Mouse (Mus musculus) erythroblast, adult 5-6 weeks (primary cell): ENCODE measurements around the gene Pim2. TPM values are rescaled to one million over a fixed set of nuclear protein-coding genes. Genes with fewer than 3 reads are reported as not detected.
A peak's percentile ranks its signal among the peaks of the same experiment; 100 is the strongest.
"Not testable (repeated sequence)": the region's sequence is repeated elsewhere in the genome, so short reads cannot be mapped to it uniquely, and the experiment has no call there.

ENCODE experiments used
- ATAC-seq: replicated peaks from 2 replicates; pipeline ENCODE4 v1.8.0; 2016; ENCODE audit warnings: moderate number of reproducible peaks, mild to moderate bottlenecking, moderate TSS enrichment, inconsistent platforms; ENCODE audit not compliant: poor library complexity, low FRiP score, severe bottlenecking
- total RNA-seq, 2 experiments: library from RNA; stranded (forward) in 1 of 2; stranded (reverse) in 1 of 2; fragments of 150-400 nt in 1 of 2; fragments of 200-764, 138-1000 nt in 1 of 2; gene quantifications; 2 replicates each; pipeline versions ENCODE4 v1.2.3 to v1.2.4; 2015 to 2017; ENCODE audit warnings: low replicate concordance in 2 of 2

The Pim2 gene
- total RNA-seq, 2 experiments from 2014 or later = 31.3 to 41.9 TPM

DNA sequence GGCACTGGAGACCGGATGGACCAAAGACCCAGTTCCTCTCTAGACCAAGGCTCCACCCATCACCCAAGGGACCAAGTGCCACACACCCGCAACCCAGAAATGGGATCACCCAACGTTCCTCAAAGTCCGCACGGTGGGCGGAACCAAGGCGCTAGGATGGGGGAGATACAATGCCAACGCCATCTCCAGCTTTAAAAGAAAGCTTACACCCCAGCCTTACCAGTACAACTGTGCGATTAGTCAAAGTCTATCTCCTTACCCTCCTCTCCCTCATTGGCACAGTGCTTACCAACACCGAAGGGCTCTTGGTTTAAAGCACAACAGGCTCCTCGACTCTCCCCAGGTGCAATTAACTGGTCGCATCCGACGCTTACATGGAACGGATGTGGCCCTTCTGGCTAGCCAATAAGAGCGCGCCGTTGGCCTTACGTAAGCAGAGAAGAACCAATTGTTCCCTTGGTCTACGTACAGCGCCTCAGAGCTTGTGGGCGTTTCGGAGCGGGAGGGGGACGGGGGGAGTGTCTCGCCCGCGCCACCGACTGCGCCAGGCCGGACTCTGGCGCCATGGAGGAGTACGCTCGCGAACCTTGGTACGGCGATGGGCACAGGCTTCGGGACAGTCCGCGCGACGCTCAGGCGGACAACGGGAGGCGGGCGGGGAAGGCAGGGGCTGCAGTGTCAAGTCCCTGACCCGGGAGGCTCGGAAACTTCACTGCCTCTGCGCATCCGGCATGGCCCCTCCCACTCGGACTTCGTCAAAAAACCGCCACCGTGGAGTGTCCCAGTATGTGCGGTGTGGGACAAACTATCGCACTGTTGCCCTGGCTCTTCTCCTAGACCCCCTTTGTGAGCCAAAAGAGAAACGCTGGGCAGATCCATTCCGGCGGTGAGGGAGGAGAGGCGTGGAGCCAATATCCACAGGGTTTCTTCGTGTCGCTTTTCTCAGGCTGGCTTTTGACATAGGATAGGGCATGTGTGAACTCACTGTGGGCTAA lies 21.1 kb downstream of the Pim2 start, which contains the start of the genes Pqbp1 and Timm17b:
Gene Pqbp1 (minus strand): TSS at position 390 of the 995 bp plus-strand sequence.
Gene Timm17b (plus strand): TSS at position 478 of the 995 bp plus-strand sequence.
- ATAC-seq = peak; percentile 96

DNA sequence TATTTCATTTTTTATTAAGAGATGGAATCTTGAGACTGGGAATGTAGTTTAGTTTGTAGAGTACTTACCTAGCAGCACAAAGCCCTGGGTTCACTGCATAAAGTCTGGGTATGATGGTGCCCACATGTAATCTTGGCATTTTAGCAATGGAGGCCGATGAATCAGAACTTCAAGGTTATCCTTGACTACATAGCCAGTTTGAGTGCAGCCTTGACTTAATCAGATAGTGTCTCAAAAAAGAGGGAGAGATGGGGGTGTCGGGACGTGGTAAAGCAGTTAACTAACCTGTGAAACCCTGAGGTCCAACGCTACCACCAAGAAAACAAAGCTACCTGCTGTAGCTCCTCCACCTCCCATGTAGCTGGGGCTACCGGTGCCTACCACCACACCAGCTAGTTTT lies 26.4 kb downstream of the Pim2 start:
- no peak for ATAC-seq

DNA sequence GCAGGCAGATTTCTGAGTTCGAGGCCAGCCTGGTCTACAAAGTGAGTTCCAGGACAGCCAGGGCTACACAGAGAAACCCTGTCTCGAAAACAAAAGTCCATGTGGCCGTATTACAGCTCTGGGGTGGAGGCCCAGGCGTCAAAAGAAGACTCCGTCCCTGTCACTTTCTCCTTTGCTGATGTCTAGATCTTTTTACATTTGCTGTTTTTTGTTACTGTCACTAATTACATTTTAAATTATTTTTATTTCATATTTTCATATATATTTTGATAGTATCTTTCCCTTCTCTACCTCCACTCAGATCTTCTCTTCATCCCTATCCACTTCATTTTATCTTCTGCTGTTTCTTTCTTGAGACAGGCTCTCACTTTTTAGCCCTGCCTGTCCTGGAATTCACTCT lies 29.7 kb downstream of the Pim2 start, which contains the start of gene Gm10491:
Gene Gm10491 (minus strand): TSS at position 101 of the 400 bp plus-strand sequence.
- no peak for ATAC-seq

GRCm38 (mm10) chrX:7909242-7909641 lies 31.2 kb downstream of the Pim2 start, which contains the start of gene Gm10490:
Gene Gm10490, plus strand, starts transcription at chrX:7909542.
- ATAC-seq = not testable (repeated sequence)

GRCm38 (mm10) chrX:7910473-7910872 lies 32.4 kb downstream of the Pim2 start:
- no peak for ATAC-seq

GRCm38 (mm10) chrX:7915669-7916068 lies 37.6 kb downstream of the Pim2 start:
- peak; percentile 87 for ATAC-seq

DNA sequence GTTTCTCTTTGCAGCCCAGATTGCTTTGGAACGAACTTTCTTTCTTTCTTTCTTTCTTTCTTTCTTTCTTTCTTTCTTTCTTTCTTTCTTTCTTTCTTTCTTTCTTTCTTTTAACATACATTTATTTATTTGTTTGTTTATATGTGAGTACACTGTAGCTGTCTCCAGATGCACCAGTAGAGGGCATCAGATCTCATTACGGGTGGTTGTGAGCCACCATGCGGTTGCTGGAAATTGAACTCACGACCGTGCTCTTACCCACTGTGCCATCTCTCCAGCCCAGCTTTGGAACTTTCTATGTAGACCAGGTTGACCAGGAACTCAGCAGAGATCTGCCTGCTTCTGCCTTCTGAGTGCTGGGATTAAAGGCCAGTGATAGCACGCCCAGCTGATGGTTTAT lies 39.9 kb downstream of the Pim2 start:
- ATAC-seq = not testable (repeated sequence)

DNA sequence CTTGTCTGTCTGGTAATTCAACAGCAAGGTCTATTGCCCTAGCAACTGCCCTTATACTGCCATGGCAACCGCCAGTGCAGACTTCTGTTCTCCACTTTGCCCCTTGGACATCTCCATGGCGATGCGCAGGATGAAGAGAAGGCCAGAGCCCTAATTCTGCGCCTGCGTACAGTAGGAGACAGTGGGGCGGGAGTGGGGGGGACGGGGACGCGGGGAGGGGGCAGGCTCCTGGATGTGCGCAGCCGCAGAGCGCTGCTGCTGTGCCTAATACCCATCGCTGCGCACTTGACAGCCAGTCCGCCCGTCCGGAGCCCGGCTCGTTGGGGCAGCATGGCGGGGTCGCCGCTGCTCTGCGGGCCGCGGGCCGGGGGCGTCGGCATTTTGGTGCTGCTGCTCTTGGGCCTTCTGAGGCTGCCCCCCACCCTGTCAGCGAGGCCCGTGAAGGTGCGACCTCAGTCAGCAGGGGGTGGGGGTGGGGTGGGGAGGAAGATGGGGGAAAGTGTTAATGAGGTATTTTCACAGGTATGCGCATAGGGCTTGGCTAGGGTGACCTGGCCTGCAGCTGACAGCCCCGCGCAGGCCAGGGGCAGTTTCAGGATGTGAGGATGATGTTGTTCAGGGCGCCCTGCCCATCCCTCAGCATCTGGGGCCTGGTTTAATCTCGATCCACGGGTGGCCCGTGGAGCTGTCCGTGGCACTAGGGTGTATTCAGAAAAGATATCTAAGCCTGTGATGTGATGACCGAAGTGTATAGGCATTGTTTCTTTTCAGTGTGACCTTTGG lies 41.7 kb downstream of the Pim2 start, which contains the start of gene Pcsk1n:
Gene Pcsk1n (plus strand): TSS at position 222 of the 783 bp plus-strand sequence.
- no peak for ATAC-seq

DNA sequence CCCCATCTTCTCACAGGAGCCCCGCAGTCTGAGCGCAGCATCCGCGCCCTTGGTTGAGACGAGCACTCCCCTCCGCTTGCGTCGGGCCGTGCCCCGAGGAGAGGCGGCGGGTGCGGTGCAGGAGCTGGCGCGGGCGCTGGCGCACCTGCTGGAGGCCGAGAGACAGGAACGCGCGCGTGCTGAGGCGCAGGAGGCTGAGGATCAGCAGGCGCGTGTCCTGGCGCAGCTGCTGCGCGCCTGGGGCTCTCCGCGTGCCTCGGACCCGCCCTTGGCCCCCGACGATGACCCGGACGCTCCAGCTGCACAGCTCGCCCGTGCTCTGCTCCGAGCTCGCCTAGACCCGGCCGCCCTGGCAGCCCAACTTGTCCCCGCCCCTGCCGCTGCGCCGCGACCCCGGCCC lies 44.0 kb downstream of the Pim2 start:
- no peak for ATAC-seq

DNA sequence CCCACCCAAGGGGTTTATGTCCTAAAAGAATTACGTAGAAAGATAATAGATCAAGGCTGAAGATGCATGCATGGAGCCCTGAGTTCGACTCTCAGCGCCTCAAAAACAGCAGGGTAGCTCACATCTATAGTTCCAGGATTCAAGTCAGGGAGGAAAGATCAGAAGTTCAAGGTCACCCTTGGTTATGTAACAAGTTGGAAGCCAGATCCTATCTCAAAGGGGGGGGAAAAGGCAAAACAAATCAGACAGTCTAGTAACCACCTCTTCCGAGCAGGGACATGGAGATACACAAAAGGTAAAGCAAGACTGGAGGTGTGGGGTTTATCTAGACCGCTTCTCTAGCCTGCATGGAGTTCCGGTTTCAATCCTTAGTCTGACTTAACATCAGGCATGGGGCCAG lies 48.2 kb downstream of the Pim2 start:
- no peak for ATAC-seq

DNA sequence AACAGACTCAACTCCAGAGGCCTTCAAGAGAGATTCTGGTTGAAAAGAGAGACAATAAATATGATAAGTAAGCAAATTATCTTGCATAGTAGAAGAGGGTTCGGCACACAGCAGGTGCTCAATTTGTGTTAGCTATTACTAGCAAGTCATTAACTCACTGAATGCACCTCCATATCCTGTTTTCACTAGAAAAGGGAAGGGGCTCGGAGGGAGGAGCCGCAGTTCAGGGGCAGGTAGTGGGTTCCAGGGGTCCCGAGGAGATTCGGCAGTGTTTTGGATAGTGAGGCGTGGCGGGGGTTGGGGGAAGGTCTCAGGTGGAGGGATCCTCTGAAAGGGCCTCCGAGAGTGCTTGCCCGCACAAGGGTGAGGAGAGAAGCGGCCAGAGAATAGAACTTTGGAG lies 49.1 kb downstream of the Pim2 start:
- no peak for ATAC-seq

DNA sequence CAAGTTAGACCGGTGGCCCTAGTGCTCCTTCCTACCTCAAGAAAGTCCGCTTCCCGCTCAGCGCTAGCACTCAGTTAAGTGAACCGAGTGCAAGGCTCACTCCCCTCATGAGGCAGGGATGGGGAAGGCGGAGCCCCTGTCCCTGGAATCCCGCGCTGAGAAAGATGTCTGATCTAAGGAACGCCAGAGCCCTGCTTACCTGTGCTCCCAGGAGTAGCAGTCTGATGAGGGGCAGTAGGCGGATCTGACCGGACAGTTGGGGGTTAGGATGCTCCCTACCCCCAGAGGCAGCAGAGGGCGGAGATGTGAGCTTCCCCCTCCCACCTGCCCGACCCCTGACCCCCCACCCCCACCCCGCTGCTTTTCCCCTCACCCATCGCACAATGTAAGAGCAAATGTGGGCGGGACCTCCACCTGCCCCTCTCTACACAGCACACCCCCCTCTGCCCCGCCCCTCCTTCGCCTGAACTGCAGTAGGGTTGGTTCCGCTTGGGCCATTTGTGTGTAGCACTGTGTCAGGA lies 50.3 kb downstream of the Pim2 start, which contains the start of gene Eras:
Gene Eras (minus strand): TSS at position 338 of the 521 bp plus-strand sequence.
- no peak for ATAC-seq

Other genes starting within 250 kb of the Pim2 start
- 15.6 TPM in 1 of 2 replicates, not detected in the other for gene Syp, start 239.8 kb upstream of the Pim2 start, total RNA-seq (2015; ENCODE audit: low replicate concordance)
- gene Syp, start 239.8 kb upstream of the Pim2 start, total RNA-seq (2017; ENCODE audit: low replicate concordance) = 0.28 and 0.51 TPM in 2 replicates
- 2.5 and 5.0 TPM in 2 replicates for gene Prickle3, start 221.0 kb upstream of the Pim2 start, total RNA-seq (2015; ENCODE audit: low replicate concordance)
- gene Prickle3, start 221.0 kb upstream of the Pim2 start, total RNA-seq (2017; ENCODE audit: low replicate concordance) = 1.0 and 2.1 TPM in 2 replicates
- 137 and 180 TPM in 2 replicates for gene Plp2, start 206.9 kb upstream of the Pim2 start, total RNA-seq (2015; ENCODE audit: low replicate concordance)
- gene Plp2, start 206.9 kb upstream of the Pim2 start, total RNA-seq (2017; ENCODE audit: low replicate concordance) = 26.9 and 37.0 TPM in 2 replicates
- not detected in 2 replicates for gene Magix, start 197.0 kb upstream of the Pim2 start, total RNA-seq (2015; ENCODE audit: low replicate concordance)
- gene Magix, start 197.0 kb upstream of the Pim2 start, total RNA-seq (2017; ENCODE audit: low replicate concordance) = 0.09 TPM in 1 of 2 replicates, not detected in the other
- gene Gpkow, start 181.1 kb upstream of the Pim2 start, total RNA-seq (2015; ENCODE audit: low replicate concordance) = 7.9 and 13.4 TPM in 2 replicates
- gene Gpkow, start 181.1 kb upstream of the Pim2 start, total RNA-seq (2017; ENCODE audit: low replicate concordance) = 9.0 and 11.3 TPM in 2 replicates
- 139 and 161 TPM in 2 replicates for gene Wdr45, start 163.9 kb upstream of the Pim2 start, total RNA-seq (2015; ENCODE audit: low replicate concordance)
- 102 and 111 TPM in 2 replicates for gene Wdr45, start 163.9 kb upstream of the Pim2 start, total RNA-seq (2017; ENCODE audit: low replicate concordance)
- gene Gm45208, start 156.0 kb upstream of the Pim2 start, total RNA-seq (2015; ENCODE audit: low replicate concordance) = not detected in 2 replicates
- gene Gm45208, start 156.0 kb upstream of the Pim2 start, total RNA-seq (2017; ENCODE audit: low replicate concordance) = not detected in 2 replicates
- 4.8 and 10.0 TPM in 2 replicates for gene Praf2, start 149.8 kb upstream of the Pim2 start, total RNA-seq (2015; ENCODE audit: low replicate concordance)
- gene Praf2, start 149.8 kb upstream of the Pim2 start, total RNA-seq (2017; ENCODE audit: low replicate concordance) = 1.5 and 2.8 TPM in 2 replicates
- gene Ccdc120, start 127.4 kb upstream of the Pim2 start, total RNA-seq (2015; ENCODE audit: low replicate concordance) = not detected in 2 replicates
- 1.8 TPM in 1 of 2 replicates, not detected in the other for gene Ccdc120, start 127.4 kb upstream of the Pim2 start, total RNA-seq (2017; ENCODE audit: low replicate concordance)
- gene Tfe3, start 115.7 kb upstream of the Pim2 start, total RNA-seq (2015; ENCODE audit: low replicate concordance) = 16.1 and 20.2 TPM in 2 replicates
- gene Tfe3, start 115.7 kb upstream of the Pim2 start, total RNA-seq (2017; ENCODE audit: low replicate concordance) = 7.1 and 18.2 TPM in 2 replicates
- gene Gripap1, start 88.5 kb upstream of the Pim2 start, total RNA-seq (2015; ENCODE audit: low replicate concordance) = 146 and 177 TPM in 2 replicates
- gene Gripap1, start 88.5 kb upstream of the Pim2 start, total RNA-seq (2017; ENCODE audit: low replicate concordance) = 200 and 207 TPM in 2 replicates
- 4.8 and 5.4 TPM in 2 replicates for gene Kcnd1, start 56.0 kb upstream of the Pim2 start, total RNA-seq (2015; ENCODE audit: low replicate concordance)
- gene Kcnd1, start 56.0 kb upstream of the Pim2 start, total RNA-seq (2017; ENCODE audit: low replicate concordance) = 3.6 and 4.5 TPM in 2 replicates
- gene Otud5, start 36.9 kb upstream of the Pim2 start, total RNA-seq (2015; ENCODE audit: low replicate concordance) = 399 and 555 TPM in 2 replicates
- gene Otud5, start 36.9 kb upstream of the Pim2 start, total RNA-seq (2017; ENCODE audit: low replicate concordance) = 691 and 1,009 TPM in 2 replicates
- 1.5 and 3.1 TPM in 2 replicates for gene Slc35a2, start 5.8 kb downstream of the Pim2 start, total RNA-seq (2015; ENCODE audit: low replicate concordance)
- gene Slc35a2, start 5.8 kb downstream of the Pim2 start, total RNA-seq (2017; ENCODE audit: low replicate concordance) = 10.0 and 10.9 TPM in 2 replicates
- gene Pqbp1, start 21.0 kb downstream of the Pim2 start, total RNA-seq (2015; ENCODE audit: low replicate concordance) = 7.3 and 8.4 TPM in 2 replicates
- 39.3 and 41.1 TPM in 2 replicates for gene Pqbp1, start 21.0 kb downstream of the Pim2 start, total RNA-seq (2017; ENCODE audit: low replicate concordance)
- gene Timm17b, start 21.1 kb downstream of the Pim2 start, total RNA-seq (2015; ENCODE audit: low replicate concordance) = 20.2 and 52.2 TPM in 2 replicates
- gene Timm17b, start 21.1 kb downstream of the Pim2 start, total RNA-seq (2017; ENCODE audit: low replicate concordance) = 8.9 and 33.2 TPM in 2 replicates
- gene Gm10491, start 29.6 kb downstream of the Pim2 start, total RNA-seq (2015; ENCODE audit: low replicate concordance) = not detected in 2 replicates
- not detected in 2 replicates for gene Gm10491, start 29.6 kb downstream of the Pim2 start, total RNA-seq (2017; ENCODE audit: low replicate concordance)
- not detected in 2 replicates for gene Gm10490, start 31.3 kb downstream of the Pim2 start, total RNA-seq (2015; ENCODE audit: low replicate concordance)
- gene Gm10490, start 31.3 kb downstream of the Pim2 start, total RNA-seq (2017; ENCODE audit: low replicate concordance) = not detected in 2 replicates
- not detected in 2 replicates for gene Pcsk1n, start 41.6 kb downstream of the Pim2 start, total RNA-seq (2015; ENCODE audit: low replicate concordance)
- not detected in 2 replicates for gene Pcsk1n, start 41.6 kb downstream of the Pim2 start, total RNA-seq (2017; ENCODE audit: low replicate concordance)
- not detected in 2 replicates for gene Eras, start 50.3 kb downstream of the Pim2 start, total RNA-seq (2015; ENCODE audit: low replicate concordance)
- gene Eras, start 50.3 kb downstream of the Pim2 start, total RNA-seq (2017; ENCODE audit: low replicate concordance) = not detected in 2 replicates
- 5.0 and 9.0 TPM in 2 replicates for gene Hdac6, start 69.6 kb downstream of the Pim2 start, total RNA-seq (2015; ENCODE audit: low replicate concordance)
- gene Hdac6, start 69.6 kb downstream of the Pim2 start, total RNA-seq (2017; ENCODE audit: low replicate concordance) = 2.4 and 6.8 TPM in 2 replicates
- 45.1 and 78.6 TPM in 2 replicates for gene Gata1, start 99.8 kb downstream of the Pim2 start, total RNA-seq (2015; ENCODE audit: low replicate concordance)
- 29.3 and 49.9 TPM in 2 replicates for gene Gata1, start 99.8 kb downstream of the Pim2 start, total RNA-seq (2017; ENCODE audit: low replicate concordance)
- gene Glod5, start 140.2 kb downstream of the Pim2 start, total RNA-seq (2015; ENCODE audit: low replicate concordance) = not detected in 2 replicates
- not detected in 2 replicates for gene Glod5, start 140.2 kb downstream of the Pim2 start, total RNA-seq (2017; ENCODE audit: low replicate concordance)
- 13.1 and 20.9 TPM in 2 replicates for gene Suv39h1, start 196.5 kb downstream of the Pim2 start, total RNA-seq (2015; ENCODE audit: low replicate concordance)
- gene Suv39h1, start 196.5 kb downstream of the Pim2 start, total RNA-seq (2017; ENCODE audit: low replicate concordance) = 24.1 and 25.7 TPM in 2 replicates
- gene Was, start 212.2 kb downstream of the Pim2 start, total RNA-seq (2015; ENCODE audit: low replicate concordance) = 24.4 and 27.2 TPM in 2 replicates
- 19.1 and 27.3 TPM in 2 replicates for gene Was, start 212.2 kb downstream of the Pim2 start, total RNA-seq (2017; ENCODE audit: low replicate concordance)